Mouse (Mus musculus) cerebellum, adult 2 months (tissue): Measurements from ENCODE around the gene Ighmbp2. TPM values are rescaled to one million over a fixed set of nuclear protein-coding genes. Genes with fewer than 3 reads are reported as not detected.

Source experiments
- DNase-seq, 2 experiments: peaks; one replicate each; pipeline ENCODE4 v3.0.0; 2021
- H3K27ac ChIP-seq: fragments of 200-500 bp; 2 replicates; pipeline ENCODE4 v1.5.1; 2012; ENCODE audit warnings: low read length, control low read depth, inconsistent platforms; ENCODE audit not compliant: insufficient read depth
- H3K27me3 ChIP-seq: fragments of 200-500 bp; 2 replicates; pipeline ENCODE4 v1.6.1; 2012; ENCODE audit warnings: inconsistent platforms, mild to moderate bottlenecking, low read length, moderate library complexity; ENCODE audit not compliant: control insufficient read depth, insufficient read depth
- H3K4me1 ChIP-seq: fragments of 200-500 bp; 2 replicates; pipeline ENCODE4 v1.6.1; 2011; ENCODE audit warnings: low read length; ENCODE audit not compliant: control insufficient read depth, insufficient read depth
- H3K4me3 ChIP-seq: fragments of 200-500 bp; replicated peaks from 2 replicates; pipeline ENCODE3; 2011; ENCODE audit warnings: mild to moderate bottlenecking, low read depth, low read length, control low read depth; ENCODE audit not compliant: insufficient read depth
- CTCF ChIP-seq: fragments of 200-500 bp; IDR thresholded peaks from 2 replicates; pipeline ENCODE4 v1.5.1; 2011; ENCODE audit warnings: low read depth, mild to moderate bottlenecking, control low read depth, low read length, moderate library complexity, borderline replicate concordance; ENCODE audit not compliant: insufficient read depth
- POLR2A ChIP-seq: fragments of 200-500 bp; IDR thresholded peaks from 2 replicates; pipeline ENCODE4 v1.6.1; 2011; ENCODE audit warnings: low read length, control low read depth, borderline replicate concordance; ENCODE audit not compliant: insufficient read depth
- WGBS: fragments of 180-500 bp; shearing (Covaris S2); methylation state at CpG from one replicate; pipeline ENCODE4 v1.1.7; 2018; 5-methylcytosine and 5-hydroxymethylcytosine counted together
- polyA plus RNA-seq: library from polyadenylated mRNA; depleted of rRNA; stranded (reverse); fragments of >200 nt; gene quantifications from 2 replicates; pipeline ENCODE4 v1.2.3, GENCODE M21; 2012; rRNA removed

Ighmbp2 gene
- polyA plus RNA-seq = 9.2 and 9.8 TPM in 2 replicates

DNA sequence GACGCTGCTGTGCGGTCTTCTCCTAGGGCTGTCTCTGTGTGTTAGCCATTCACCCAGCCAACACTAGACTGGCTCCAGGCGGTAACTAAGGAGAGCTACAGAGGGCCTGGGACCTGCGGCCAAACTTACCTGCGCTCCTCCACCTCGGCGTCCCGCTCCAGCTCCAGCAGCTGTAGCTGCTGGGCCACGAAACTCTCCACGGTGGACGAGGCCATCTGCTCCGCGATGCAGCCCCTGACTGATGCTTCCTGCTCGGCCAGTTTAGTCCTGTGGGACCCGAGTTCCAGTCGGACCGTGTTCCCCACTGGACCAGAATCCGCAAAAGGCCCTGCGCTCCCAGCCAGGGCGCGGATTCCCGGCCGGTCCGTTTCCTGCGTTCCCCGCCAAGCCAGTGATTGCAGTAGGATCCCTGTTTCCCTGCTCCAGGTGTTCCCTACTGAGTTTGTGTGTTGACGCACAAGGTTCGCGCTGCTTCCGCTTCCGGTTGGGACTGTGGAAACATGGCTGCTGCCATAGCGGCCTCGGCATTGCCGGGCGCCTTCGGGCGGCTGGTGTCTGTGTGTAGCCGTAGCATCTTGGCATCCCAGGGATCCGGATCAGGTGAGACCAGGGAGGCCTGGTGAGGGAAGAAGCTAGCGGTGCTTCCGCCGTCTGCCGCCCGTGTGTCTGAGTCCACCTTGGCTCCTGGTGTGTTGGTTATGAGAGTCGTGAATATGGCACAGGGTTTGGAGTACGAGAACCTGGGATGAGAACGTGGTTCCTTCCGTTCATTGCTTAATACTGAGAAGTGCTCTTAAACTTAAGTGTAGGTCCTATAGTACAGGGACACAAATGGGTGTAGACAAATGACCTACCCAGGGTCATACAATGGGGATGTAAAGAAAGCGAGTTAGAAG lies at the start of gene Ighmbp2, which contains the start of gene Mrpl21:
Ighmbp2 (minus strand) TSS at position 446 of the 896 bp plus-strand sequence.
Mrpl21 (plus strand) TSS at position 330 of the 896 bp plus-strand sequence.
- peak within 1 kb of the TSS; percentile 97 for H3K4me3 ChIP-seq
- peaks cover 8% of the 10 kb centered on the region; the same call in 1 of the 2 replicates for H3K4me1 ChIP-seq
- peak within 1 kb of the TSS; percentile 53 for H3K27ac ChIP-seq
- no peak for TF ChIP-seq CTCF
- TF ChIP-seq POLR2A = peak; percentile 78; the same call in 1 of the 2 replicates
- WGBS = under 1% methylated on average over 49 of the region's 49 CpGs
- DNase-seq = peak; percentile 93 to 96
- H3K27me3 ChIP-seq = no peaks in the 10 kb centered on the region

DNA sequence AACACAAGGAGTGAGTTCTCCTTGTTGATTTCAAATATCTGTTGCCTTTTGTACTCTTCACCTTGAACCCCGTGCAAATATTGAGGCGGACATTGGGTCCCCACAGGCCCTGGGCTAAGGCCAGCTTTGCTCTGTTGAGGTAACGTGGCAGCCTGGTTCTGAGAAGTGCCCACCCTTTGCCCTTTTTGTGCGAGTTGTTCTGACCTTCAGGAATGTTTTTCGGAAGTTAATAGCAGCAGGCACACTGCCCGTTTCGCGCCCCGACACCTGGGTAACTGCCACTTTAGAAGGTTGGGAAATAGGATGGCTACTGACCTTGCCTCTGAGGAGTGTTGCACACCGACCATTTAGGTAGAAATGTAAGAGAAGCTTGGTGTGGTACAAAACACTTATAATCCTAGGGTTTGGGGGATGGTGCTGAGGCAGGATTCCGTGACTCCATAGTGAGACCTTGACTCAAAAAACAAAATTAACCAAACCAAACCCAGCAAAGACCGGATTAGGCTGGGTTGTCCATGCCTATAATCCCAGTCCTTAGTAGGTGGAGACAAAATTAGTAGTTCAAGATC lies 43.7 kb upstream of the Ighmbp2 start:
- WGBS = 83% methylated on average over 12 of the region's 12 CpGs

DNA sequence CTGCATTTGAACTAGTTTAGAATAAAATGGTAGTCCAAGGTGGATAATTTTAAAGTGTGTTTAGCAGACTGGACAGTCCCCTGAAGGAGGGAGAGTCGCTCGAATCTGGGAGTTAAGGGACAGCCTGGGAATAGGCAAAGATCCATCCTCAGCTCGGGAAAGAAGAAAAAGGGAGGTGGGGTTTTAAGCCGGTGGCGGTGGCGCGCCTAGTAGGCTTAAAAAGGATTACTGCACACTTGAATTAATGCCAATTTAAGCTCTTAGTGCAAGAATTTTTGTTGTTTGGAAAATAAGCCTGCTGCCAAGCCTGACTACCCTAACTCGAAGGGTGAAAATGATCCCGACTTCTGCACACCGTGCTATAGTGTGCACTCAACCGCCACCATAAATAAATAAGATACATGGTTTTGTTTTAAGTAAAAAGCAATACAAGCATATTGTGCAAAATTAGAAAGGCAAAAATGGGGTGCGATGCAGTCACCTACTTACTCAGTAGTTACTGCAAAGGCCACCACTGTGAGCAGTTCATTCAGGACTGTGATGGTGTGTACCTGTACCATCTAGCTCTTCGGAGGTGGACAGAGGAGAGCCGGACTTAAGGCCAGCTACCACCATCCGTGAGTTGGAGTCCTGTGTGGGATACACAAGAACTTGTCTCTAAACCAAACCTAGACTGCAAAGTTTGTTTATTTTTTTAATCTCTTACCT lies 43.1 kb upstream of the Ighmbp2 start:
- no peak for TF ChIP-seq POLR2A
- no peak for TF ChIP-seq CTCF

More for the DNA sequence above, 43.7 kb upstream of the Ighmbp2 start:
- no peak for DNase-seq
- Histone ChIP-seq H3K4me3 (no peak overlapping the region), H3K27ac (no peak overlapping the region; the same call in 1 of the 2 replicates), H3K4me1 (no peaks in the 10 kb centered on the region), H3K27me3 (no peaks in the 10 kb centered on the region; the same call in 1 of the 2 replicates)
- TF ChIP-seq CTCF = no peak
- TF ChIP-seq POLR2A = no peak

DNA sequence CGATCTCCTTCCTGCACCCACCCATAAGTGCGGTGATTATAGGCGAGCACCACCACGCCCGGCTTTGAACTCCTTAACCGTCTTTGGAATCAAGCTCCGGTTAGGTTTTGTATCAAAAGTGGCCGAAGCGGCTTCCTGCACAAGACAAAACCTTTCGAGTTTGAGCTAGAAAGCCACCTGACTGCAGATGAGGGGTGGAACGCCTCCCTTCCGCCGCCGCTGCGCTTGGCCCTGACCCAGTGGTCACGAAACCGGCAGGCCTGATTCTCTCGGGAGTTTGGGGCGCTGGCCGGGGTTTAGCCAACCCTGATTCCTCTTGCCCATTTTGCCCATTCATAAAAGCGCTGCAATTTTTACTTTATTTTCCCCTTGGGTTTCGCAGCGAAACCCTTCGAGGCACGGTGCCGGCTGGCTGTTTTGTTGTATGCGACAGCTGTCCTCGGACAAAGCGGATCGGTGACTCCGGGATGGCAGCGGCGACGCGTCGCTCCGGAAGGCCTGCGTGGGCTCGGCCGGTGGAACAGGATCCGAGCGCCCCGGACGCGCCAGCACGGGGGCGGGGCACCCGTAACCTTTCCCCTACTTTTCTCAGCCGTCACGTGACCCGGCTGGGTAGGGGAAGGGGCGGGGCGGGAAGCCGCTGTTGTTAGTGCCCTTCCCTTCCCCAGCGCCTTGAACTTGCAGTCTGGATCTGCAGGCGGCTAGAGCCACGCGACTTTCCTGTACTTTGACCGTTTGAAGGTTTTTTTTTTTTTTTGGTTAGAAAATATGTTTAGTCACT lies 42.3 kb upstream of the Ighmbp2 start:
- no peaks in the 10 kb centered on the region; the same call in 1 of the 2 replicates for H3K27me3 ChIP-seq
- DNase-seq = peak; percentile 66 to 73
- H3K4me1 ChIP-seq = no peaks in the 10 kb centered on the region
- peak overlapping the region; percentile 65 for H3K4me3 ChIP-seq
- H3K27ac ChIP-seq = no peak overlapping the region
- TF ChIP-seq CTCF (no peak), POLR2A (no peak)
- 1% methylated on average over 59 of the region's 59 CpGs for WGBS

More for the DNA sequence above, 43.1 kb upstream of the Ighmbp2 start:
- Histone ChIP-seq H3K4me1 (no peaks in the 10 kb centered on the region), H3K27ac (no peak overlapping the region; the same call in 1 of the 2 replicates), H3K27me3 (no peaks in the 10 kb centered on the region; the same call in 1 of the 2 replicates), H3K4me3 (peak overlapping the region; percentile 19)
- no peak for DNase-seq
- WGBS = 44% methylated on average over 15 of the region's 15 CpGs

DNA sequence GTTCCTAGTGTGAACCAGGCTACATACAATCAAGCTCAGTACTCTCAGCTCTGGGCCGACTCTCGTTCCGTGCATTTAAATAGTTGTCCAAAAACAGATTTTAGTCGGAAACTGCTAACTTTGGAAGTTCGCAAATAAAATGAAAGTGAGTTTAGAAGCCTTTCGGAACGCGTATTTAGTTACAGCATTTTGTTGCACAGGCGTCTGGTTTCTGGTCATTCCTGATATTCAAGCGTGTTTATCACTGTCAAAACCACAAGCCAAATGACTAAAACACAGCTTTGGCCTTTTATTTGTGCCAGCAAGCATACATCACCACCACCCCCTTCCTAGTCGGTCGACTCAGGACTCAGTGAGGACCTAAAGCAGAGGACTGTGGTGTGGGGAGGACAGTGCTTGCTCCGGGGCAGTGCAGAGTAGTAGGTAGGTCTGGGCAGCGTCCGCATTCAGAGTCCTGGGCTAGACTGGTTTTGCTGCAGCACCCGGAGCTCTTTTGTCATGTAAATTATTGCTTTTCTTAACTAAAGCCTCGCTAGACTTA lies 41.5 kb upstream of the Ighmbp2 start:
- peak overlapping the region; percentile 51 for H3K4me3 ChIP-seq
- H3K27ac ChIP-seq = no peak overlapping the region; the same call in 1 of the 2 replicates
- 11% methylated on average over 17 of the region's 17 CpGs for WGBS
- peak; percentile 11 to 24 for DNase-seq
- H3K27me3 ChIP-seq = no peaks in the 10 kb centered on the region; the same call in 1 of the 2 replicates
- no peaks in the 10 kb centered on the region for H3K4me1 ChIP-seq
- no peak for TF ChIP-seq CTCF
- no peak for TF ChIP-seq POLR2A

DNA sequence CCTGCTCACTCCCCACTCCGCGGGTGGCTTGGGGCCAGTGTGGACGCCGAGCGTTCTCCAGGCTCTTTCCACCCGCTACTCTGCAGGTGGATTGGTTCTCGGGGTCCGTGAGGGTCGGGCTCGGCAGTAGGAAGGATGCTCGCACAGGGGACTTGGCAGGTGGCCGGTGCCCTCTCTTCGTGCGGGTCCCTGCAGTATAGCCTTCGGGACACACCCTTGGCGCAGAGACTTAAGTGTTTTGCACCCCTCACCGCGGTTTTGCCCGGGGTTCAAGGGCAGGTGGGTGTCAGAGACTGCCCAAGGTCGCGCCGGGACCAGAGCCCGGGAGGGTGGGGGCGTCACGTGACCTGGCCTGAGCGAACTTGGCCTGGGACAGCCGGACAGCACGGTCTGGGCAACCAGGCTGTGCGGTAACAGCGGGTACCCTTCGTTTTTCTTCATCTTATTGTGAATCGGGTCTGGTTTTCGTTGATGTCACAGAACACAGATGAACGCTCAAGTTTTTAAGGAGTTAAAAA lies 41.0 kb upstream of the Ighmbp2 start:
- under 1% methylated on average over 34 of the region's 34 CpGs for WGBS
- H3K27ac ChIP-seq = no peak overlapping the region; the same call in 1 of the 2 replicates
- peak; percentile 38 to 50 for DNase-seq
- H3K4me3 ChIP-seq = peak overlapping the region; percentile 51
- TF ChIP-seq CTCF (no peak), POLR2A (no peak)
- no peaks in the 10 kb centered on the region for H3K4me1 ChIP-seq
- no peaks in the 10 kb centered on the region; the same call in 1 of the 2 replicates for H3K27me3 ChIP-seq
